Comparison of ENCODE assay signal across 8 mouse cellular contexts in genomic region chr12:59011844-59012709, GRCm38 (mm10). TPM values are rescaled to one million over a fixed set of nuclear protein-coding genes. Genes with fewer than 3 reads are reported as not detected.
A peak's percentile ranks its signal among the peaks of the same experiment; 100 is the strongest.
DNase-seq lines count a peak whose midpoint lies in the region; ATAC-seq and TF ChIP-seq lines count a peak whose summit lies in the region.

Sec23a (minus strand) TSS chr12:59012017.

- peak within 1 kb of the TSS; percentile 77 for H3K9ac ChIP-seq in ES-Bruce4 (ENCODE audit: low read depth, poor library complexity, severe bottlenecking)
- H3K9ac ChIP-seq in forebrain, embryonic 14.5 days (ENCODE audit: low read length): peak within 1 kb of the TSS; percentile 81
- H3K9ac ChIP-seq in neural tube, embryonic 15.5 days (replicated peaks): peak within 1 kb of the TSS; percentile 89

- peaks cover 8% of the 10 kb centered on the region for H3K36me3 ChIP-seq in ES-Bruce4 (ENCODE audit: control insufficient read depth, insufficient read depth, low read length, poor library complexity, severe bottlenecking)
- peaks cover 7% of the 10 kb centered on the region; the same call in 1 of the 2 replicates for H3K36me3 ChIP-seq in forebrain, embryonic 14.5 days (ENCODE audit: control insufficient read depth, insufficient read depth, low read length)
- peaks cover 4% of the 10 kb centered on the region for H3K36me3 ChIP-seq in neural tube, embryonic 15.5 days

- H3K4me3 ChIP-seq in ES-Bruce4 (ENCODE audit: low read depth, low read length): peak within 1 kb of the TSS; percentile 97
- peak within 1 kb of the TSS; percentile 58 for H3K4me3 ChIP-seq in forebrain, embryonic 14.5 days (ENCODE audit: low read depth, low read length)
- H3K4me3 ChIP-seq in neural tube, embryonic 15.5 days (replicated peaks): peak within 1 kb of the TSS; percentile 83

- peak; percentile 89 for TF ChIP-seq POLR2A in ES-Bruce4 (IDR thresholded peaks at IDR 0.05; ENCODE audit: insufficient read depth, low read length)

- H3K27ac ChIP-seq in ES-Bruce4 (ENCODE audit: insufficient read depth, low read length): peak within 1 kb of the TSS; percentile 73
- H3K27ac ChIP-seq in forebrain, embryonic 14.5 days (ENCODE audit: low read depth, low read length): peak within 1 kb of the TSS; percentile 59
- peak within 1 kb of the TSS; percentile 91 for H3K27ac ChIP-seq in neural tube, embryonic 15.5 days (replicated peaks)

- peak within 1 kb of the TSS; percentile 79 for H3K4me2 ChIP-seq in forebrain, embryonic 14.5 days (ENCODE audit: low read length)
- peak within 1 kb of the TSS; percentile 78 for H3K4me2 ChIP-seq in neural tube, embryonic 15.5 days

- peak; percentile 98 for DNase-seq in forebrain, embryonic 14.5 days (ENCODE audit: low spot score)
- DNase-seq in heart, postnatal 14 days: peak; percentile 98 to 99
- peak; percentile 98 for DNase-seq in layer of hippocampus, adult 11-12 months (ENCODE audit: low spot score)
- DNase-seq in lung, adult 18-20 months: peak; percentile 99
- DNase-seq in testis, postnatal 14 days (ENCODE audit: low spot score): peak; percentile 99

- WGBS in forebrain, embryonic 14.5 days: 1% methylated on average over 48 of the region's 48 CpGs
- under 1% methylated on average over 48 of the region's 48 CpGs for WGBS in neural tube, embryonic 15.5 days

- no peak for TF ChIP-seq EP300 in ES-Bruce4 (IDR thresholded peaks at IDR 0.05; ENCODE audit: insufficient read depth, low read depth, low read length)

- no peaks in the 10 kb centered on the region for H3K9me3 ChIP-seq in ES-Bruce4 (replicated peaks; ENCODE audit: control insufficient read depth, insufficient read depth, low read length, poor library complexity, severe bottlenecking)
- H3K9me3 ChIP-seq in forebrain, embryonic 14.5 days (replicated peaks; ENCODE audit: control insufficient read depth, low read length): no peaks in the 10 kb centered on the region
- no peaks in the 10 kb centered on the region for H3K9me3 ChIP-seq in neural tube, embryonic 15.5 days (replicated peaks)

- H3K4me1 ChIP-seq in ES-Bruce4 (ENCODE audit: control insufficient read depth, insufficient read depth, low read length): no peaks in the 10 kb centered on the region
- peaks cover 4% of the 10 kb centered on the region for H3K4me1 ChIP-seq in forebrain, embryonic 14.5 days (ENCODE audit: control insufficient read depth, insufficient read depth, low read length)
- peaks cover 36% of the 10 kb centered on the region for H3K4me1 ChIP-seq in neural tube, embryonic 15.5 days

- intact Hi-C loops in heart, postnatal 14 days (cut with DNase I): loop anchor here (2.0 to 5.0 kb wide), 3 partner anchors 49 to 205 kb away; partner anchors contain the start of genes Fbxo33 and Trappc6b

- no peaks in the 10 kb centered on the region for H3K27me3 ChIP-seq in ES-Bruce4 (ENCODE audit: control insufficient read depth, insufficient read depth, low read length, poor library complexity, severe bottlenecking)
- H3K27me3 ChIP-seq in forebrain, embryonic 14.5 days (replicated peaks; ENCODE audit: control insufficient read depth, insufficient read depth, low read length): no peaks in the 10 kb centered on the region
- H3K27me3 ChIP-seq in neural tube, embryonic 15.5 days (replicated peaks): no peaks in the 10 kb centered on the region

- peak; percentile 89 for ATAC-seq in cerebellum, adult (ENCODE audit: insufficient number of reproducible peaks, low FRiP score, low TSS enrichment)
- peak; percentile 96 for ATAC-seq in forebrain, embryonic 14.5 days
- peak; percentile 96 for ATAC-seq in neural tube, embryonic 15.5 days (ENCODE audit: low FRiP score)

- TF ChIP-seq CTCF in ES-Bruce4 (IDR thresholded peaks at IDR 0.05; ENCODE audit: low read depth, low read length): no peak

RNA-seq across cellular contexts. Expression of gene Sec23a, which starts in this region (rescaled TPM):
- polyA plus RNA-seq in ES-Bruce4 (2011; ENCODE audit: insufficient read depth, insufficient read length, low read depth, missing spikeins): 68.6 and 79.0 TPM in 2 replicates
- polyA plus RNA-seq in forebrain, embryonic 14.5 days (2014; fragmentation: Nextera tagmentation; extraction: Ambion mirVana): 109 and 130 TPM in 2 replicates
- 10 to 100 TPM; 38.3 to 40.9 TPM for total RNA-seq in heart, postnatal 14 days (2021)
- 95.2 and 96.0 TPM in 2 replicates for polyA plus RNA-seq in neural tube, embryonic 15.5 days (2015; fragmentation: Nextera tagmentation; extraction: Ambion mirVana)

Comparison
In these comparisons a context has a peak if more than half of its experiments do, and no peak if none do; other contexts are left out.
1. Peak in every context shown above with its lines: DNase-seq, ATAC-seq, H3K4me3 ChIP-seq and H3K27ac ChIP-seq.